Mouse (Mus musculus) midbrain, embryonic 12.5 days (tissue): Measurements from ENCODE around the gene Ptpn9. TPM values are rescaled to one million over a fixed set of nuclear protein-coding genes. Genes with fewer than 3 reads are reported as not detected.
"Not testable (repeated sequence)": the region's sequence is repeated elsewhere in the genome, so short reads cannot be mapped to it uniquely, and the experiment has no call there.

ENCODE experiments used
- ATAC-seq: fragments of 200-750 bp; cut with Nextera tagmentation; 2 replicates; pipeline ENCODE4 v1.8.0; 2017; ENCODE audit warnings: low read depth, moderate TSS enrichment, moderate library complexity; ENCODE audit not compliant: low FRiP score
- H3K27ac ChIP-seq: fragments of 300-500 bp; sonication (generic); replicated peaks from 2 replicates; pipeline ENCODE4 v1.5.1; 2016; ENCODE audit warnings: mild to moderate bottlenecking
- H3K27me3 ChIP-seq: fragments of 300-500 bp; sonication (generic); 2 replicates; pipeline ENCODE4 v1.6.1; 2016; ENCODE audit warnings: mild to moderate bottlenecking
- H3K36me3 ChIP-seq: fragments of 300-500 bp; sonication (generic); 2 replicates; pipeline ENCODE4 v1.6.1; 2016
- H3K4me1 ChIP-seq: fragments of 300-500 bp; sonication (generic); 2 replicates; pipeline ENCODE4 v1.6.1; 2016
- H3K4me2 ChIP-seq: fragments of 300-500 bp; sonication (generic); replicated peaks from 2 replicates; pipeline ENCODE4 v1.6.1; 2016; ENCODE audit warnings: mild to moderate bottlenecking, moderate library complexity
- H3K4me3 ChIP-seq: fragments of 300-500 bp; sonication (generic); 2 replicates; pipeline ENCODE4 v1.5.1; 2016; ENCODE audit warnings: mild to moderate bottlenecking
- H3K9ac ChIP-seq: fragments of 300-500 bp; sonication (generic); replicated peaks from 2 replicates; pipeline ENCODE4 v1.6.1; 2016; ENCODE audit warnings: mild to moderate bottlenecking, moderate library complexity
- H3K9me3 ChIP-seq: fragments of 300-500 bp; sonication (generic); 2 replicates; pipeline ENCODE4 v1.6.1; 2016; ENCODE audit warnings: mild to moderate bottlenecking
- WGBS: fragments of 180-500 bp; shearing (Covaris S2); methylation state at CpG from one replicate; pipeline ENCODE4 v1.1.7; 2016; 5-methylcytosine and 5-hydroxymethylcytosine counted together
- polyA plus RNA-seq: library from polyadenylated mRNA; unstranded; fragments of >200 nt; fragmentation: Nextera tagmentation; extraction: Ambion mirVana; gene quantifications from 2 replicates; pipeline ENCODE4 v1.2.1, GENCODE M21; 2016

The Ptpn9 gene
- polyA plus RNA-seq, result 31.0 and 32.5 TPM in 2 replicates

GRCm38 (mm10) chr9:56994286-56995197, at the start of gene Ptpn9:
Ptpn9 (plus strand) TSS chr9:56994923.
- H3K27ac ChIP-seq, result peak within 1 kb of the TSS; percentile 96
- ATAC-seq, result peak; percentile 93
- H3K27me3 ChIP-seq, result no peaks in the 10 kb centered on the region
- H3K9me3 ChIP-seq, result no peaks in the 10 kb centered on the region
- 2% methylated on average over 57 of the region's 62 CpGs for WGBS
- H3K4me1 ChIP-seq, result peaks cover 17% of the 10 kb centered on the region
- H3K36me3 ChIP-seq, result no peaks in the 10 kb centered on the region
- peak within 1 kb of the TSS; percentile 75 for H3K4me2 ChIP-seq
- H3K4me3 ChIP-seq, result peak within 1 kb of the TSS; percentile 95
- peak within 1 kb of the TSS; percentile 97 for H3K9ac ChIP-seq

DNA sequence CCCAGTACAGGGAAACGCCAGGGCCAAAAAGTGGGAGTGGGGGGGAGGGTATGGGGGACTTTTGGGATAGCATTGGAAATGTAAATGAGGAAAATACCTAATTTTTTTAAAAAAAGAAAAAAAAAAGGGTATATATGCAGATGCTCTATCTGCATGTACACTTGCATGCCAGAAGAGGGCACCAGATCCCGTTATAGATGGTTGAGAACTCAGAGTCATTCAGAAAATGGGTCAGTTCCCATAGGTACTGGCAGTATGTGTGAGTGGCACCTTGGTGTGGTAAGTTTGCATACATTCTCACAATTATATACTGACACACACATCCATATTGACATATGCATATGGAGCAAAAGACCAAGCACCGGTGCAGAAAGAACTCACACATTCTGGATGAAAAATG, 47.2 kb upstream of the Ptpn9 start:
- H3K9me3 ChIP-seq, H3K4me3 ChIP-seq, H3K36me3 ChIP-seq, H3K27me3 ChIP-seq, H3K9ac ChIP-seq, H3K4me2 ChIP-seq, ATAC-seq, H3K27ac ChIP-seq: not testable (repeated sequence)
- WGBS, result 26% methylated on average over 3 of the region's 3 CpGs
- H3K4me1 ChIP-seq, result peaks cover 13% of the 10 kb centered on the region; the same call in 1 of the 2 replicates

- 94% methylated on average over 5 of the region's 5 CpGs for WGBS
- H3K27ac ChIP-seq, H3K9me3 ChIP-seq, H3K9ac ChIP-seq, H3K27me3 ChIP-seq, H3K4me2 ChIP-seq, H3K36me3 ChIP-seq, H3K4me3 ChIP-seq, ATAC-seq: not testable (repeated sequence)
- peaks cover 13% of the 10 kb centered on the region; the same call in 1 of the 2 replicates for H3K4me1 ChIP-seq
These were observed 46.0 kb upstream of the Ptpn9 start for GRCm38 (mm10) chr9:56948699-56949098.

DNA sequence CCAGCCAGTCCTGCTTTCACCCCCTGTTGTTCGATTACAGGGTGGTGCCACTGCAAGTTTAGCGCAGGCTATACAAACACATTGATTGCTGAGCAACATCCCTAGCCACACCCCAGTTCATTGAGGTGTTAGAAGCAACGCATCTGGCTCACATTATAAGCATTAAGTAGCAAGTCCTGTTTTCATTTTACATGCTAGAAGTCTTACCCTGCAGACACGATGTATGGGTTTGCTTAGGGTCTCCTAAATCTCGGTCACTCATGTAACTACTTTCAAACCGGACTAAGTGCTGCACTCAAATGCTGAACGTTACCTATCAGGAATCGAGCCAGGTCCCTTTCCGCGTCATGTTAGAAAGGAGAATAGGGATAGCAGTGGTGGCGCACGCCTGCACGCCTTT, 45.0 kb upstream of the Ptpn9 start:
- no peak overlapping the region for H3K27ac ChIP-seq
- WGBS, result 33% methylated on average over 13 of the region's 13 CpGs
- peak overlapping the region; percentile 83; the same call in 1 of the 2 replicates for H3K9ac ChIP-seq
- no peaks in the 10 kb centered on the region for H3K36me3 ChIP-seq
- peak overlapping the region; percentile 68 for H3K4me3 ChIP-seq
- H3K9me3 ChIP-seq, result no peaks in the 10 kb centered on the region
- ATAC-seq, result no peak
- no peaks in the 10 kb centered on the region for H3K27me3 ChIP-seq
- H3K4me1 ChIP-seq, result peaks cover 13% of the 10 kb centered on the region; the same call in 1 of the 2 replicates
- peak overlapping the region; percentile 86 for H3K4me2 ChIP-seq

DNA sequence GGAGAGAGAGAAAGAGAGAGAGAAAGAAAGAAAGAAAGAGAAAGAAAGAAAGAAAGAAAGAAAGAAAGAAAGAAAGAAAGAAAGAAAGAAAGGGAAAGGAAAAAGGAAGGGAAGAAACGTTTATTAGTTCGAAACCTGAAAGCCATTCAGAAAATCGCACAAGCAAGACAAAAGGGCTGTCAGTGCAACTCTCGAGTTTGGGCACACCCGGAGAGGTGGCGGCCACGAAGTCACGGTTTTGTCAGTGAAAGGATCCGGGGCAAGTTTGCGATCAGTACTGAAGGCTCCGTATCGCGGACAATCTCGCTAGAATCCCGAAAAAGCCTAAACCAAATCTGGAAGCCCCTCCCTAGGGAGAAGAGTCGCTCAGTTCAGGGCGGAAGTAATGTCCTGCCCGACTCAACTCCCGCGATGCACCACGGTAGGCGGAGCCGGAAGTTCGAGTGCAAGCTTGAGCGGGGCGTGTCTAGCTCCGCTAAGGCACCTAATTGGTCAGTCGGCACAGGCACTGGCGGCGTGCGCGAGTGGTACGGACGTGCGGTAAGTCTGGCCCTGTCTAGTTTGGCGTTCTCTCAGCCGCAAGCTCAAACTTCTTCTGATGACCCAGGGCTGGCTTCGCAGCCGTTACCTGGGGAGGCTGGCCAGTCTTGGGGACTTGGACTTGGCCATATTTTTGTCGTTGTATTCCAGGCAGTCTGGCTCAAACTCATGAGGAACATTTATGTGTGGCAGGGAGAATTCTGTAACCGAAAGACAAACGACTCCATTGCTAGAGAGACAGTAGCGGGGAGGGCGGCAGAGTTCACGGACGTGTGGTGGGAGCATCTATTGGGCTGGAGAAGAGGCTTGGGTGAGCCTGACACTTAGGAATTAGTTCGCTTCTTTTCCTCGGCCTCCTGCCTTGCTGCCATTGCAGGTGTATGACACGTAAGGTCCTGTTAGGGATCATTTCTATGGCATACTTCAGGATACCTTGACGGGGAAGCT, 44.0 kb upstream of the Ptpn9 start, which contains the start of gene Snupn:
Snupn (plus strand) TSS at position 465 of the 987 bp plus-strand sequence.
- H3K27ac ChIP-seq, result peak within 1 kb of the TSS; percentile 89
- WGBS, result under 1% methylated on average over 50 of the region's 50 CpGs
- H3K9me3 ChIP-seq, result no peaks in the 10 kb centered on the region
- peaks cover 13% of the 10 kb centered on the region; the same call in 1 of the 2 replicates for H3K4me1 ChIP-seq
- peak within 1 kb of the TSS; percentile 86 for H3K4me2 ChIP-seq
- H3K9ac ChIP-seq, result peak within 1 kb of the TSS; percentile 83
- ATAC-seq, result peak; percentile 100
- H3K36me3 ChIP-seq, result no peaks in the 10 kb centered on the region
- no peaks in the 10 kb centered on the region for H3K27me3 ChIP-seq
- H3K4me3 ChIP-seq, result peak within 1 kb of the TSS; percentile 68

- H3K4me1 ChIP-seq, result peaks cover 13% of the 10 kb centered on the region; the same call in 1 of the 2 replicates
- H3K4me2 ChIP-seq, result no peak overlapping the region
- H3K9ac ChIP-seq, result no peak overlapping the region
- whole genome bisulfite sequencing, result 83% methylated on average over 1 of the region's 1 CpGs
- no peak overlapping the region for H3K4me3 ChIP-seq
- H3K27me3 ChIP-seq, result no peaks in the 10 kb centered on the region
- no peaks in the 10 kb centered on the region for H3K9me3 ChIP-seq
- H3K36me3 ChIP-seq, result 0 out of 2 replicates have a peak, but pooled peaks cover 3% of the 10 kb centered on the region
- ATAC-seq, result no peak
- no peak overlapping the region for H3K27ac ChIP-seq
These were observed 41.2 kb upstream of the Ptpn9 start for GRCm38 (mm10) chr9:56953562-56953961.

DNA sequence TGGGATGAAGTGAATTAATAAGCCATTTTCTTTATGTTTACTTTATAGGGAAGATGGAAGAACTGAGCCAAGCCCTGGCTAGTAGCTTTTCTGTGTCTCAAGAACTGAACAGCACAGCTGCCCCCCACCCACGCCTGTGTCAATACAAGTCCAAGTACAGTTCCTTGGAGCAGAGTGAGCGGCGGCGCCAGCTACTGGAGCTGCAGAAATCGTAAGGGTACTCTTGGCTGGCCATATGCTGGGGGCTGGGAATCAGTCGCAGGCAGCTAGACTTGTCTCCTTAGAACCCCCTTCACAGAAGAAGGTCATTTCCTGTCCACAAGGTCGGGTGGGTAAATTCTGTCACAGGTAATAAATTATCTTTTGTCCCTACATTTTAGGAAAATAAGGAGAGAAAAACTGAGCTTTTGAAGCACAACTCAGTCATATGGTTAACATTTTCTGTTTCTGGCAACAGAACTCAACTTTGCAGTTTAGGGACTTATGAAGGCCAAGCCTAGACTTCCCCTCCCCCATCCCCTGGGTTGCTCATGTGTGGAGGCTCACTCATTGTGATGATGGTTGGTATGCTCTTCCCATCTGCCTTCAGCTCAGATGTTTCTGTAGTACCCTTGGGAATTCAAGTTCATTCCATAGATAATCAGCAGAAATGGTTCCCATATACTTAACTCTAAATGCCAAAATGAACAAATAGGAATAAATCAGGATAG, 37.6 kb upstream of the Ptpn9 start:
- H3K27me3 ChIP-seq, result no peaks in the 10 kb centered on the region
- H3K9me3 ChIP-seq, result 0 out of 2 replicates have a peak, but pooled peaks cover 3% of the 10 kb centered on the region
- peaks cover 17% of the 10 kb centered on the region for H3K36me3 ChIP-seq
- no peak for ATAC-seq
- no peak overlapping the region for H3K27ac ChIP-seq
- H3K4me3 ChIP-seq, result no peak overlapping the region
- no peak overlapping the region for H3K4me2 ChIP-seq
- no peak overlapping the region for H3K9ac ChIP-seq
- no peaks in the 10 kb centered on the region for H3K4me1 ChIP-seq
- 87% methylated on average over 7 of the region's 7 CpGs for WGBS

DNA sequence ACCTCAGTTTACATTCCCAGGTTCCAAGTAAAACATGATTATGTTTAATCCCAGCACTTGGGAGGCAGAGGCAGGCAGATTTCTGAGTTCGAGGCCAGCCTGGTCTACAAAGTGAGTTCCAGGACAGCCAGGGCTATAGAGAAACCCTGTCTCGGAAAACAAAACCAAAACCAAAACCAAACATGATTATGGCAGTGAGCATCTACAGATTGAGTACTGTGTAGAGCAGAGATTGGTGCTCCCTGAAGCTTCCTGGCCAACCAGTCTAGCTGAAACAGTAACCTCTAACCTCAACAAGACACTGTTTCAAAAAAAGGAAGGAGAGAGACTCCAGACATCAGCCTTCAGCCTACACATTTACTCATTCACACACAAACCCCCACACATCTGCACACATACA, 36.0 kb upstream of the Ptpn9 start:
- peaks cover 30% of the 10 kb centered on the region for H3K36me3 ChIP-seq
- H3K9ac ChIP-seq, result no peak overlapping the region
- no peaks in the 10 kb centered on the region for H3K4me1 ChIP-seq
- no peak overlapping the region for H3K4me2 ChIP-seq
- H3K9me3 ChIP-seq, result 0 out of 2 replicates have a peak, but pooled peaks cover 3% of the 10 kb centered on the region
- no peak overlapping the region for H3K27ac ChIP-seq
- no peak for ATAC-seq
- H3K4me3 ChIP-seq, result no peak overlapping the region
- 84% methylated on average over 2 of the region's 2 CpGs for WGBS
- no peaks in the 10 kb centered on the region for H3K27me3 ChIP-seq

GRCm38 (mm10) chr9:56961591-56961990, 33.1 kb upstream of the Ptpn9 start:
- H3K27me3 ChIP-seq, result no peaks in the 10 kb centered on the region
- no peak overlapping the region for H3K9ac ChIP-seq
- no peaks in the 10 kb centered on the region for H3K4me1 ChIP-seq
- ATAC-seq, result no peak
- peaks cover 39% of the 10 kb centered on the region for H3K36me3 ChIP-seq
- H3K4me2 ChIP-seq, result no peak overlapping the region
- H3K27ac ChIP-seq, result no peak overlapping the region
- H3K4me3 ChIP-seq, result no peak overlapping the region
- 94% methylated on average over 3 of the region's 3 CpGs for WGBS
- 0 out of 2 replicates have a peak, but pooled peaks cover 3% of the 10 kb centered on the region for H3K9me3 ChIP-seq

GRCm38 (mm10) chr9:56970158-56970557, 24.6 kb upstream of the Ptpn9 start:
- Histone ChIP-seq H3K9me3 (no peaks in the 10 kb centered on the region), H3K27me3 (no peaks in the 10 kb centered on the region), H3K36me3 (peaks cover 15% of the 10 kb centered on the region), H3K9ac (no peak overlapping the region), H3K27ac (no peak overlapping the region), H3K4me2 (no peak overlapping the region), H3K4me3 (no peak overlapping the region), H3K4me1 (no peaks in the 10 kb centered on the region)
- ATAC-seq, result no peak
- 87% methylated on average over 2 of the region's 2 CpGs for WGBS

DNA sequence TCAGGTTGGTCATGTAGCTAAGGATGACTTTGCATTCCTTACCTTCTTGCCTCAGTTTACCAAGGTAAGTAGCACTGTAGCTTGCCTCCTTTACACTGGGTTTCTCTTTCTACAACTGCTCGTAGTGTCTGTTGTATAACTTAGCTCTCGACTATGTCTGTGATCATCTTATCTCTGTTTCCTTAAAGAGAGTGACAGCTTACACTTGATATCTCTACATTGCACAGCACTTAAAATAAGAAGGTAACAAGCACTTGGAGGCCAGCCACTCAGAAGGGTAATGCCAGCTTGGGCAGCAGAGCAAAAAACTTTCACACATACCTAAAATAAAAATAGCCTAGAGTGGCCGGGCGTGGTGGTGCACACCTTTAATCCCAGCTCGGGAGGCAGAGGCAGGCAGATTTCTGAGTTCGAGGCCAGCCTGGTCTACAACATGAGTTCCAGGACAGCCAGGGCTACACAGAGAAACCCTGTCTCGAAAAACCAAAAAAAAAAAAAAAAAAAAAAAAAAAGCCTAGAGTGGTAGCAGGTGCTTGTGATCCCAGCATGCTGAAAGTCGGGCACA, 20.7 kb upstream of the Ptpn9 start:
- no peaks in the 10 kb centered on the region for H3K4me1 ChIP-seq
- H3K36me3 ChIP-seq, result peaks cover 12% of the 10 kb centered on the region
- no peaks in the 10 kb centered on the region for H3K27me3 ChIP-seq
- no peak overlapping the region for H3K9ac ChIP-seq
- no peaks in the 10 kb centered on the region for H3K9me3 ChIP-seq
- no peak overlapping the region for H3K4me2 ChIP-seq
- H3K27ac ChIP-seq, result no peak overlapping the region
- ATAC-seq, result no peak
- WGBS, result 86% methylated on average over 8 of the region's 8 CpGs
- no peak overlapping the region for H3K4me3 ChIP-seq
